Mouse (Mus musculus) thymus, adult 2 months (tissue): Measurements from ENCODE around the gene Npr1.

ENCODE experiments used
- CTCF ChIP-seq: fragments of 200-500 bp; IDR thresholded peaks from 2 replicates; pipeline ENCODE4 v1.5.1; 2012; ENCODE audit warnings: mild to moderate bottlenecking, control low read depth, low read length, moderate library complexity, borderline replicate concordance; ENCODE audit not compliant: control insufficient read depth, poor library complexity, insufficient read depth; ENCODE audit errors: extremely low read depth
- POLR2A ChIP-seq: fragments of 200-500 bp; IDR thresholded peaks from 2 replicates; pipeline ENCODE4 v1.6.1; 2012; ENCODE audit warnings: mild to moderate bottlenecking, low read length, control low read depth, moderate library complexity; ENCODE audit not compliant: control insufficient read depth, poor library complexity, insufficient read depth; ENCODE audit errors: extremely low read depth

DNA sequence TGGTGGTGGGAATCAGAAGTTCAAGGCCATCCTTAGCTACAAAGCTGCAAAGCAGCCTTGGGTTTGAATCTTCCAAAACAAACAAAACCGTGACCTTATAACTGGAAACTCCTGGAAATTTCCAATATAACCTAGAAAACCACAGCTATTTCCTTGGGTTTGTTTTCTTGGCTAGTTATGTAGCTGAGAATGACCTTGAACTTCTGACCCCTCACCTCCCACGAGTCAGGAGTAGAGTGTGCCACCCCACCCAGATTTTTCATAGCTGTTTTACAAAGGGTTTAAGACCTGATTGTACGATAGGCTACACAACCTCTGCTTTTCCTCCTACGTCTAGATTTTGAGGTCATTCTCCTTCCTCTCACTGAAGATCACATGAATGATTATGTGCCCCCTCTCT, 28.5 kb downstream of the Npr1 start:
- TF ChIP-seq CTCF: no peak
- TF ChIP-seq POLR2A: no peak
